Mouse (Mus musculus) bone marrow, adult 2 months (tissue): ENCODE measurements around the gene Coa4. TPM values are rescaled to one million over a fixed set of nuclear protein-coding genes. Genes with fewer than 3 reads are reported as not detected.
A peak's percentile ranks its signal among the peaks of the same experiment; 100 is the strongest.

Experiments
- H3K27ac ChIP-seq: fragments of 200-500 bp; 2 replicates; pipeline ENCODE4 v1.5.1; 2012; ENCODE audit warnings: low read depth, mild to moderate bottlenecking, control low read depth, inconsistent platforms, low read length; ENCODE audit not compliant: control insufficient read depth, poor library complexity, insufficient read depth
- H3K4me1 ChIP-seq: fragments of 200-500 bp; 2 replicates; pipeline ENCODE4 v1.6.1; 2011; ENCODE audit warnings: low read length; ENCODE audit not compliant: control insufficient read depth, insufficient read depth
- H3K4me3 ChIP-seq: fragments of 200-500 bp; replicated peaks from 2 replicates; pipeline ENCODE3; 2011; ENCODE audit warnings: mild to moderate bottlenecking, low read depth, low read length, control low read depth; ENCODE audit not compliant: control insufficient read depth
- CTCF ChIP-seq: fragments of 200-500 bp; IDR thresholded peaks from 2 replicates; pipeline ENCODE4 v1.5.1; 2011; ENCODE audit warnings: low read length, control low read depth; ENCODE audit not compliant: control insufficient read depth, insufficient read depth
- POLR2A ChIP-seq: fragments of 200-500 bp; IDR thresholded peaks from 2 replicates; pipeline ENCODE4 v1.6.1; 2011; ENCODE audit warnings: low read depth, mild to moderate bottlenecking, control low read depth, low read length, borderline replicate concordance; ENCODE audit not compliant: control insufficient read depth
- WGBS: fragments of 180-500 bp; shearing (Covaris S2); methylation state at CpG from one replicate; pipeline ENCODE4 v1.1.7; 2018; 5-methylcytosine and 5-hydroxymethylcytosine counted together
- polyA plus RNA-seq: library from polyadenylated mRNA; stranded (reverse); fragments of >200 nt; gene quantifications from 2 replicates; pipeline ENCODE4 v1.2.4, GENCODE M21; 2011; ENCODE audit warnings: low replicate concordance; ENCODE audit not compliant: missing spikeins, insufficient read depth, insufficient read length

Gene Coa4
- polyA plus RNA-seq, 1 experiment, result 7.4 TPM

DNA sequence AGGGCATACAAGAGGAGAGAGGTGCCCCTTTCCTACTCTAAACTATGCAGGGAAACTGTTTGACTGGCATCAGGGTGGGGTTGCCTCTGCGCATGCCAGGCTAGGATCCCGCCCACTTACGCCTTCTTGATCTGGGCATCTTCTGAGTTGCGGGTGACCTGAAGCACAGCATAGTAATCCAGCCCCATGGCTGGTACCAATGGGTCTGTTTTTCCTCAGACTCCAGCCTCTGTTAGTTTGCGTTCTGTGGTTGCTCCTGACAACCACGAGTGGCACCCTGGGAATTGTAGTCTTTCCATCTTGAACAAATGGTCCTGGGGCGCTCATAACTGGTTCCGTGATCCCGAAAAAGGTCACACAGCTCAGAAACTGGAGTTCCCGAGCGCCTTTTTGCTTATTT is 22.3 kb upstream of the Coa4 start, which contains the start of gene Dnajb13:
TSS of gene Dnajb13 (minus strand) at position 388 of the 400 bp plus-strand sequence.
- Histone ChIP-seq H3K4me3 (no peak within 1 kb of the TSS), H3K4me1 (no peaks in the 10 kb centered on the region), H3K27ac (no peak within 1 kb of the TSS)
- TF ChIP-seq CTCF, result no peak
- TF ChIP-seq POLR2A, result no peak
- WGBS, result 69% methylated on average over 11 of the region's 11 CpGs

DNA sequence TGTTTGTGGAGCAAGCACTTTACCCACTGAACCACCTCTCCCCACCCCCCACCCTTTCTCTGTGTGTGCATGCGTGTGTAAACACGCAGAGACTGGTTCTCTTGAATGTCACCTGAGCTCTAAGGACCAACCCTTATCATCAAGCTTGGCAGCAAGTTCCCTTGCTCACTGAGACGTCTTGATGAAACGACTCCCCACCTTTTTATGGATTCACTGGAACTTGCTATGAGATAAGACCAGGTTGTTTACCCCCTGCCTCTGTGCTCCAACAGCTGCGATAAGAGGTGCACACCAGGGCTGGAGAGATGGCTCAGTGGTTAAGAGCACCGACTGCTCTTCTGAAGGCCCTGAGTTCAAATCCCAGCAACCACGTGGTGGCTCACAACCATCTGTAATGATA is 16.7 kb upstream of the Coa4 start:
- Histone ChIP-seq H3K4me3 (no peak overlapping the region), H3K4me1 (no peaks in the 10 kb centered on the region), H3K27ac (no peak overlapping the region)
- TF ChIP-seq CTCF (no peak), POLR2A (no peak)
- WGBS, result 56% methylated on average over 7 of the region's 7 CpGs

DNA sequence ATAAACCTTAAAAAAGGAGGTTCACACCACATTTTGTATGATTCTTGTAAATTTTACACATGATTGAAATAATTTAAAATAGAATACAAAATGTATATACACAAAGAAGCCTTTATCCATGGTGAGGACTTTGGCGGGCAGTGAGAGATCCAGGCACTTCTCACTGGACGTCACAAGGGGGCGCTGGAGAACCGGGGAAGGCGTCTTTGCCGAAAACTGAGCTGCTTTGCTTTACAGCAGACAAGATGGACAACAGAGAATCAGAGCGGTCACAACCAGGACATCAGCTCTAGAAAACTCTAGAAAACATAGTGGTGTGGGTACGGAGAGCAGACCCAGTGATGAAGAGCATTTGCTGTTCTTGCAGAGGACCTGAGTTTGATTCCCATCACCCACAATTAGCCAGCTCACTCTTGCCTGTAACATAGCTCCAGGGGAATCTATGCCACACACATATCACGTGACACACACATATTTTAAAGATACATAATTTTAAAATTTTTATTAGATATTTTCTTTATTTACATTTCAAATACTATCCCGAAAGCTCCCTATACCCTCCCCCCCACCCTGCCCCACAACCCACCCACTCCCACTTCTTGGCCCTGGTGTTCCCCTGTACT is 16.1 kb upstream of the Coa4 start:
- Histone ChIP-seq H3K4me1 (no peaks in the 10 kb centered on the region), H3K27ac (no peak overlapping the region), H3K4me3 (no peak overlapping the region)
- WGBS, result 17% methylated on average over 10 of the region's 10 CpGs
- peak; percentile 96 for TF ChIP-seq CTCF
- TF ChIP-seq POLR2A, result no peak

DNA sequence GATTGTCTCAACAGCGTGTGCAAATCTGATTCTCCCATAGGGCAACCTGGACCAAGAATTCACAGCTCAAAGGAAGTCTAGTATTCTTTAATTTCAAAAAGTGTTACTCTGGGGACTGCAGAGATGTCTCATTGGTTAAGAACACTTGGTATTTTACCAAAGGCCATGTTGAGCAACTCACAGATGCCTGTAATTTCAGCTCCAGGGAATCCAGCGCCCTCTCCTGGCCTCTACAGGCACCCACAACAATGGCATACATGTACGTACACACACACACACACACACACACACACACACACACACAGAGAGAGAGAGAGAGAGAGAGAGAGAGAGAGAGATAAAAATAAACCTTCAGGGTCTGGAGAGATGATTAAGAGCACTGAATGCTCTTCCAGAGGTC is 14.6 kb upstream of the Coa4 start:
- Histone ChIP-seq H3K4me3 (no peak overlapping the region), H3K4me1 (no peaks in the 10 kb centered on the region), H3K27ac (no peak overlapping the region)
- 75% methylated on average over 3 of the region's 3 CpGs for WGBS
- TF ChIP-seq POLR2A, result no peak

DNA sequence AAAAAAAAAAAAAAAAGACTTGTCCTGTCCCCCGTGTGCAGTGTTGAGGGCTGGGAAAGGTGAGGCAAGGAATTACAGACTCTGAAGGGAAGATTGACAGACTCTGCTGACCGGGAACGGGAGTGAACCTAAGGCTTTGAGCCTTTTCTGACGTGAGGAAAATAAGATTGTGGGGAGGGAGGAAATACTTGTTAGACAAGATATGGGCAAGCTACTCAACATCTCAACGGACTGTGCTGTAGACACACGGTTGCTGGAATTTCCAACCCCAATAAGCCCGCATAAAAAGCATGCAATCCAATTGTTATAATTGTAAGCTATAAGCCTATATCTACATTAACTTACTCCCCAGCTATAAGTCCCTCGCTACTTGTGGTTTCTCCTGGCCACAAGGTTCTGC is 12.2 kb upstream of the Coa4 start:
- no peak overlapping the region for H3K4me3 ChIP-seq
- H3K4me1 ChIP-seq, result no peaks in the 10 kb centered on the region
- WGBS, result 38% methylated on average over 8 of the region's 8 CpGs
- TF ChIP-seq POLR2A (no peak), CTCF (no peak)
- no peak overlapping the region for H3K27ac ChIP-seq

DNA sequence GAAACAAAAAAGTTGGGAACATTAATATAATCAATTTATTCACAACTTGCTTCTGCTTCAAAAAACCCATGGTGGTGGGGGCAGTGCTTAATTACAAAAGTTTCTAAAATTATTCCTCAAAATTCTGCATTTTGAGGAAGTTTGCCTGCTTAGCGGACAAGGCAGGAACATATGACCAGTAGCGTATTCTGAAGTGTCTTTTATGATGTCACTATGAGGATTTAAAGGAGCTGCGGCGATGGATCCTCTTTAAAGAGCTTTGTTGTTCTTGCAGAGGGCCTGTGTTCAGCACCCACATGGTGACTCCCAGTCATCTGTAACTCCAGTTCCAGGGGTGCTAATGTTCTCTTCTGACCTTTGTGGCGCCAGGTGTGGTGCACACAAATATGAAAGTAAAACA is 6.1 kb upstream of the Coa4 start:
- H3K27ac ChIP-seq, result no peak overlapping the region
- H3K4me3 ChIP-seq, result no peak overlapping the region
- WGBS, result 70% methylated on average over 5 of the region's 5 CpGs
- no peak for TF ChIP-seq POLR2A
- no peak for TF ChIP-seq CTCF
- no peaks in the 10 kb centered on the region for H3K4me1 ChIP-seq

DNA sequence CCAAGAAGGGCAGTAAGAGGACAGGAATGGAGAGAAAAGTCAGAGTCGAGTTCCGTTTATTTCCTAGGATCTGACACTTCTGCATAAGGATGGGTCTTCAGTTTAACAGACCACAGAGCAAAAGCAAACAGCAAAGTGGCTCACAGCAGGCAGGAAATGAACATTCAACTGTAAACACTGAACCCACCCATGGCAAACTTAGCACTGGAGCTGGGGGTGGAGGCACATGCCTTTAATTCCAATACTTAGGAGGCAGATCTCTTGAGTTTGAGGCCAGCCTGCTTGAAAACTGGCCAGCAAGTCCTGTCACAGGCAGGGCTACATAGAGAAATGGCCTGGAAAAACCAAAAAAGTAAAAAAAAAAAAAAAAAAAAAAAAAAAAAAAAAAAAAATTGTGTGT is 3.4 kb upstream of the Coa4 start:
- no peak overlapping the region for H3K27ac ChIP-seq
- no peak overlapping the region for H3K4me3 ChIP-seq
- TF ChIP-seq CTCF (no peak), POLR2A (no peak)
- WGBS, result 42% methylated on average over 2 of the region's 2 CpGs
- peaks cover 1% of the 10 kb centered on the region; the same call in 1 of the 2 replicates for H3K4me1 ChIP-seq

DNA sequence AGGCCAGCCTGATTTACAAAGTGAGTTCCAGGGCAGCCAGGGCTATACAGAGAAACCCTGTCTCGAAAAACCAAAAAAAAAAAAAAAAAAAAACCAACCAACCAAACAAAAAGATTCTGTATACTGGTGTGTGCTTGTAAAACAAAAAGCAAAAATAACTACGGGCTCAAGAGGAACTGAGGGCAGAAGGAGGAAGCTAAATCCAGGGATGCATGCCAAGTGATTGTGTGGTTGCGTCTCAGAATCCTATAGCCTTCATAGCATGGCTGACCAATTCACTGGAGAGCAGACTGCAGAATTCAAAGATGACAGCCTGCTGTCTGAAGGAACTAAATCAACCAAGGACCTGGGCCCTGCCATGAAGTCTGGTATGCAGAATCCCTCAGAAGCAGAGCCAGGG is 2.7 kb upstream of the Coa4 start:
- peaks cover 1% of the 10 kb centered on the region; the same call in 1 of the 2 replicates for H3K4me1 ChIP-seq
- no peak overlapping the region for H3K27ac ChIP-seq
- H3K4me3 ChIP-seq, result no peak overlapping the region
- 31% methylated on average over 3 of the region's 3 CpGs for WGBS
- no peak for TF ChIP-seq POLR2A
- no peak for TF ChIP-seq CTCF

DNA sequence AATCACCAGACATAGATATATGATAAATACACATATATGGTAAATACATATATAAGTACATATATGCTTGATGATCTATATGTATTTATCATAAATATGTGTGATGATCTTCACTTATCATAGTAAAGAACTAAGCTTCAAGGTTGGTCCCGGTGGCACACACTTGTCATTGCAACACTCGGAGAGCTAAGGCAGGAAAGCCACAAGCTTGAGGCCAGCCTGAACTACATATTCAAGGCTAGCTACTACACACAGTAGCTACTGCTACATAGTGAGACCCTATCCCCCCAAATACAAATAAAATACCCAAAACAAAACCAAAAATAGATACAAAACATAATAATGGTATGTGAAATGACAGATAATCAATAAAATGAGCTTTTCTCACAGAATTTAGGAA is 1.0 kb upstream of the Coa4 start:
- peaks cover 1% of the 10 kb centered on the region; the same call in 1 of the 2 replicates for H3K4me1 ChIP-seq
- 15% methylated on average over 2 of the region's 2 CpGs for WGBS

More for the DNA sequence above, 1.0 kb upstream of the Coa4 start:
- H3K4me3 ChIP-seq, result no peak overlapping the region
- TF ChIP-seq CTCF (no peak), POLR2A (no peak)
- no peak overlapping the region for H3K27ac ChIP-seq
